Mouse (Mus musculus): ENCODE results near the gene Adgre5.

Adgre5 gene

GRCm38 (mm10) chr8:83722631-83723030 is 18.5 kb downstream of the Adgre5 start:
- no peak for DNase-seq (ENCODE audit: low spot score)

DNA sequence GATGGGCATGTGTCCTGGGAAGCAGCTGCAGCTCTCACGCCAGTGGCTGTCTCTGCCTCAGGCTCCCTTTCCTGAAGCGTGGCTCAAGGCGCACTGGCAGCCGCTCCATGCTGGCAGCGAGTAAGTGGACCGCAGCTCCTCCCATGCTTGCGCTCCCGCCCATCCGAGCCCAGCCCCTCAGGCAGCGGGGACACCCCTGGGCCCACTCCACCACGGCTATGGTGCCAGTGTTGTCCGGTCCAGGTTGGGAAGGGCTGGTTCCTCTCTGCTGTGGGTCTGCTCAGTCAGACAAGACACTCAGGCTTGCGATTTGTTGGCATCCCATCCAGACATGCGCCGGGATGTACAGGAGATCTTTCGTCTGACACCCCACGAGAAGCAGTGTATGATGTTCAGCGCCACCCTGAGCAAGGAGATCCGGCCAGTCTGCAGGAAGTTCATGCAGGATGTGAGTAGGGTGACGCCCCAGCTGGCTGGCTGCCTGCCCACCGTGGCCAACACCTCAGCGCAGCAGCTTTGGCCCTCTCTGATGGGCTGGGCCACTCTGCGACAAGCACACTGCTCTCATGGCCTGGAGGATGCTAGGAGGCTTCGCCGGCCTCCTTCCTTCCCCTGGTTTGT is 19.6 kb downstream of the Adgre5 start:
- DNase-seq (ENCODE audit: low spot score), result no peak

DNA sequence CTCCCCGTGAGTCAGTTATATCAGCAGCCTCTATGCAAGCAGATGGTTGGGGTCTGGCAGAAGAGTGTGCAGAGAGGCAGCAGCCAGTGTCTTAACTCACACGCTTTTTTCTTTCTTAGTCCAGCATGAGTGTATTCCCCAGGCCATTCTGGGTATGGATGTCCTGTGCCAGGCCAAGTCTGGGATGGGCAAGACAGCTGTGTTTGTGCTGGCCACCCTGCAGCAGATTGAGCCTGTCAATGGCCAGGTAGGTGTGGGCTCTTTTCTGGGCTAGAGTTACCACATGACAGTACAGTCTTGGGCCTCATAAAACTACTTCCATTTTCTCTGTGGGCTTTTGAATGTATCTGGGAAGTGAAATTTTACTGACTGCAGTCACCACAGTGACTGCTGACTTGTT is 21.4 kb downstream of the Adgre5 start:
- DNase-seq (ENCODE audit: low spot score), result no peak

DNA sequence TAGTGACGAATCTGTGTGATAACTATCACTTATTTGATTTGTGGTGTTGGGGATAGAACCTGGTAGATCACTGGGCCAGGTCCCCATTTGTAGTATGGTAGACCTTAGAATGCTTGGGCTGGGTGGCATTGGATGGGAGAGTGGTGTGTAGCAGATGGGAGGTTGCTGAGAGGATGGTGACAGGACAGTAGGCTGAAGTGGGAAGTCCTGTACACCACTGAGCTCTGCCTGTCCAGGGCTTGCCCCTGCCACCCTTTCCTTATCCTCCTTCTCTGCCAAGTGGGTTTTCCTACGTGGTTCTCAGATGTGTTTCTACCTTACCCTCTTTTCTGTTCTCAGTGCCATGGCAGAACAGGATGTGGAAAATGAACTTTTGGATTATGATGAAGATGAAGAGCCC is 22.1 kb downstream of the Adgre5 start:
- no peak for DNase-seq (ENCODE audit: low spot score)

- DNase-seq (ENCODE audit: low spot score), result no peak
Observed at GRCm38 (mm10) chr8:83716563-83716962, 24.6 kb downstream of the Adgre5 start.

GRCm38 (mm10) chr8:83715771-83716170 is 25.4 kb downstream of the Adgre5 start:
- no peak for DNase-seq (ENCODE audit: low spot score)

DNA sequence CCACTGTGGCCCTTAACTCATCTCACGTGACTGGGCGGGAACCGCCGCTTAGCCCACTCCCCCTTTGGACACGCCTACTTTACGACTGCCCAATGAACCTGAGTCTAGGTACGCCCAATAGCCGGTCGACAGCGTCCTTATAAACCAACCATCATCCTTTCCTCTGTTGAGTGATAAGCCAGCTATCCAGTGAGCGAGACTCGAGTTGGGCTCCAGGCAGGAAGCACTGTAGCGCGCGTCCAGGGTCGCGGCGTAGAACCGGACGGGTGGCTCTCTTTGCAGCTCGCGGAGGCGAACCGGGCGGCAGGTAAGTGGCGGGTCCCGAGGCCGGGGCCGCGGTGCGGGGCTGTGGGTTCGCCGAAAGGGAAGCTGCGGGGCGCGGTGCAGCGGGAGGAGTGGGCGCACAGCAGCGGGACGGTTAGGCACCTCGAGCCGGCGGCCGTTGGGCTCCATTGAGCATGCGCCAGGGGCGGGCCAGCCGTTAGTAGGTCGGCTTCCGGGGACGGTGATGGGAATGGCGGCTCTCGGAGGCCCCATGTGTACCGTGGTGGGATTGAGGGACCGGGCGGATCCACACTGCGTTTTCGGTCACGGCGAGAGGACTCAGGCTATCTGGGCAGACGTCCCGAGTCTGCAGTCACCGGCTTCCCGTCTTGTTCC is 26.0 kb downstream of the Adgre5 start, which contains the start of gene Ddx39:
Gene Ddx39 (plus strand): TSS at position 147 of the 660 bp plus-strand sequence.
- DNase-seq (ENCODE audit: low spot score), result peak; percentile 79

DNA sequence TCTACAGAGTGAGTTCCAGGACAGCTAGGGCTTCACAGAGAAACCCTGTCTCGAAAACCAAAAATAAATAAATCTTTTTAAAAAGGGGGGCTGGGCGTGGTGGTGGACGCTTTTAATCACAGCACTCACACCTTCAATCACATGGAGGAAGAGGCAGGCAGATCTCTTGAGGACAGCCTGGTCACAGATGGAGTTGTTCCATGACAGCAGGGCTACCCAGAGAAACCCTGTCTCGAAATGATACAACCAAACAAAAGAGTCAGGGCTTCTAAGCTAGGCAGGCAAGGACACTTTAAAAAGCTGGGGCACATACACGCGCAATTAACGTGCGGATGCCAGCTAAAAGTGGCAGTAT is 26.5 kb downstream of the Adgre5 start:
- DNase-seq (ENCODE audit: low spot score), result no peak

DNA sequence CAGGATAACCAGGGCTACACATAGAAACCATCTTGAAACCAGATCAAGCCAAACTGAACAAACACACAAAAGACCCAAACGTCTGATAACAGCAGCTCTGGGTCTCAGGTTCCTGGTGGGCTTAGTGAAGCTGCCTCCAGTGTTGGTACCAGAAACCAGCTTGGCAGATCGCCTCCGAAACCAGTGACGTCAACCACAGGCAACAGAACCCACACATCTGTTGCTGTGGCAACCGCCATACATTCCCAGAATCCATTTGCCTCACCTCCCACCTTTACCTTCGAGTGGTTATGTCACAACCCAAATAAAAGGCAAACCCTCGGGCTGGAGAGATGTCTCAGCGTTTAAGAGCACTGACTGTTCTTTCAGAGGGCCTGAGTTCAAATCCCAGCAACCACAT is 33.6 kb downstream of the Adgre5 start:
- DNase-seq (ENCODE audit: low spot score), result no peak

DNA sequence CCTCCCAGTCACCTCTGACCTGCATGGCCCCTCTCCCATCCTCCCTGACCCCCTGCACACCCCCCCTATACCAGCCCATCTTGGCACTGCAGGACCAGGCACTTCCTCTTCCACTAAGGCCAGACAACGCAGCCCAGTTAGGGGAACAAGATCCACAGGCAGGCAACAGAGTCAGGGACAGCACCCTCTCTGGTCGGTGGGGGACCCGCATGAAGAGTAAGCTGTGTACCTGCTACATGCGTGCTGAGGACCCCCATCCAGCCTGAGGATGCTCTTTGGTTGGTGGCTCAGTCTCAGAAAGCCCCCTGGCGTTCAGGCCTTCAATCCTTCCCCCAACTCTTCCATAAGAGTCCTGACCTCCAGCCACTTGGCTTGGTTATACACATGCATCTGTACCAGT is 34.7 kb downstream of the Adgre5 start:
- no peak for DNase-seq (ENCODE audit: low spot score)

DNA sequence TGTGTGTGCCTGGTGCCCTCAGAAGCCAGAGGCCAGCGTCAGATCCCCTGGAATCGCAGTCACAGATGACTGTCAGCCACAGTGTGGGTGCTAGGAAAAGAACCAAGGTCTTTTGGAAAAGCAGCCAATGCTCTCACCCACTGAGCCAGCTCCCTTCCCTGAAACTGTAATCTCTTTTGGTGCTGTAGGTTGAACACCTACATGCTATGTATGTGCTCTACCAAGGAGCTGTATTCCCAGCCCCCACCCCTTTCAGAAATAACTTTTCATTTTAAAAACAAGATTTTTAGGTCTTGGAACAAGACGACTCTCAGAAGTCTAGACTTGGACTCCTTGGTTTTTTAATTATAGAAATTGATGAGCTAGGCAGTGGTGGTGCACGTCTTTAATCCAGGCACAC is 37.7 kb downstream of the Adgre5 start:
- DNase-seq (ENCODE audit: low spot score), result no peak

GRCm38 (mm10) chr8:83700423-83701085 is 40.6 kb downstream of the Adgre5 start:
- no peak for DNase-seq (ENCODE audit: low spot score)

DNA sequence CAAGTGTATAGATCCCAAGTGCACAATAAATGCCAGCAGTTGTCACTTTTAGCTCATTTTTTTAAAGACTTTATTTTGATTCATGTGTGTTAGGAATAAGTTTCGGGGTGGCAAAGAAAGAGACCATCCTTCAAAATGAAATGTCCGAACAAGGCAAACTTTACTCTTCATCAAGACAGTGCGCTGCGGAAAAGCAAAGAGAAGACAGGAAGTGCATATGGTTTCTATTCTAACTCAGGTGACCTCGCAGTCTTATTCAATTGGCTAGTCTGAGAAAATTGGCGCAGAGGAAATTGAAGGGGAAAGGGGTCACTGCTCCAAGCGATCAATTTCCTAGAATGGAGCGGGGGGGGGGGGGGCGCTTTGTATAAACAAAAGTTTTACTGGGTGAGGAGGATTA is 41.6 kb downstream of the Adgre5 start:
- DNase-seq (ENCODE audit: low spot score), result no peak

DNA sequence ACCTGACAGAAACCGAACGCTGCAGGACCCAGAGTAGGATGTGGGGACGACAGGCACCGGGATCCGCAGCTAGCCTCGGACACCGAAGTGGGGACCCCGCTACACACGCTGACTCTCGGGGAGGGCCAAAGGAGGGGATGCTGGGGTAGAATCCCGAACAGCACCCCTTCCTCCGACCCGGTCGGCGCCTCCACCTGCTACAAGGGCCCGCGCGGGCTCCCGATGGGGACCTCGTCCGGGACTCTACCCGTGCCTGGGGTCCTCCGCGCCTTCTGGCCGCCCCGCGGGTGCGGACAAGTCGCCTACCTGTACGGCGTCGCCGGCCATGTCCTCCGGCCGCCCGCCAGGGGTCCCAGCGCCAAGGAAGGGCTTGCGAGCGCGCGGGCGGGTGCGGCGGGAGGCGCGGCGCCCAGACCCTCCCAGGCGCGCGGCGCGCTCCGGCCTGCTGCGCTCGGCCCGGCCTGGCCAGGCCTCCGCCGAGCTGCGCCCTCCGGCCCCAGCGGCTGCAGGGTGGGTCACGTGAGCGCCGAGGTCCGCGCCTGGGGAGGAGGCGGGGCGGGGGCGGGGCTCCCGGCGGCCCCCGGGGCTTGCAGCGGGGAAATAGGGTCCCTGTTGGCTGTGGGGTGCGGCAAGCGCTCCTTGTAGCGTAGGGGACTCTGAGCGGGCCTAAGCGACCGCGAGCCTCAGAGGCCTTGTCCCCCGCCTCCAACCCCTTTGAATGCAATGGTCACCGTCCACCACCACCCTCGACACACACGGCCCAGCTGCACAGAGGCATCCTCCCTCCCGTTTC is 42.3 kb downstream of the Adgre5 start, which contains the start of gene Pkn1:
Gene Pkn1 (minus strand): TSS at position 519 of the 793 bp plus-strand sequence.
- DNase-seq (ENCODE audit: low spot score), result peak; percentile 47

- no peak for DNase-seq (ENCODE audit: low spot score)
Observed at GRCm38 (mm10) chr8:83698291-83698660, 42.9 kb downstream of the Adgre5 start.

DNA sequence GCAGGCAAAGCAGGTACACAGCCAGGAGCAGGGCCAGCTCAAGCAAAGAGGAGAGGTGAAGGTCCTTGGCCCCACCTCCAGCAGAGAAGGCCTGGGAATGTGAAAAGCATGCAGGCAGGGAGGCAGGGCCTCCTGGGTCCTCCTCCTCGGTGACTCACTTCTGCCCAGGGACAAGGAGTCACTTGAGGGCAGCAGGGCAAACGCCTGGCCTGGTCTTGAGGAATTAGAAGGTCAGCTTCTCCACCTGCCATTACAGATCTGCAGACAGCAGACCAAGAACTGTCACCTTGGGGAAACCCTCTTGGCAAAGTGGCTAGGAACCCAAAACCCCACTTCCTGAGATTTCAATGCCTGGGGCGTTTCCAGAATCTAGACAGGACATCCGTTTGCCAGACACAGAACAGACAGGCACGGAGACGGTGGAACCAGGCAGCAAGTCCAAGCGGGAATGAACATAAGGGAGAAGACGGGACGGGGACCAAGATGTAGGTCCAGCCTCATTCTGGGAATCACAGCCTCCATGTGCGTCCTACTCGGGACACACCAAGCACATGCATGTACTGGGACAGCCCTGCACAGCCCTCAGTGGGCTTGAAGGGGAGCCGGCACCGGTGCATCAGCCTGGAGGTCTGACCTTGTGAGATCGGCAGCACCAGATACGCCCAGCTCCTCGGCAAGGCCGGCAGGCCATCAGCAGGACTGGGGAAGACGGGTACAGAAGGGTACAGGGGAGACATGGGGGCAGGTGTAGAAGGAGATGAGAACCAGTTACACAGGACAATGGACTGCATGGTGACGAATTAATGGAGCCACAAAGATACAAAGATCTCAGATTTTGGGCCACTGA is 43.5 kb downstream of the Adgre5 start:
- DNase-seq (ENCODE audit: low spot score), result no peak

GRCm38 (mm10) chr8:83695351-83696106 is 45.6 kb downstream of the Adgre5 start:
- no peak for DNase-seq (ENCODE audit: low spot score)

GRCm38 (mm10) chr8:83694369-83695160 is 46.6 kb downstream of the Adgre5 start:
- no peak for DNase-seq (ENCODE audit: low spot score)

DNA sequence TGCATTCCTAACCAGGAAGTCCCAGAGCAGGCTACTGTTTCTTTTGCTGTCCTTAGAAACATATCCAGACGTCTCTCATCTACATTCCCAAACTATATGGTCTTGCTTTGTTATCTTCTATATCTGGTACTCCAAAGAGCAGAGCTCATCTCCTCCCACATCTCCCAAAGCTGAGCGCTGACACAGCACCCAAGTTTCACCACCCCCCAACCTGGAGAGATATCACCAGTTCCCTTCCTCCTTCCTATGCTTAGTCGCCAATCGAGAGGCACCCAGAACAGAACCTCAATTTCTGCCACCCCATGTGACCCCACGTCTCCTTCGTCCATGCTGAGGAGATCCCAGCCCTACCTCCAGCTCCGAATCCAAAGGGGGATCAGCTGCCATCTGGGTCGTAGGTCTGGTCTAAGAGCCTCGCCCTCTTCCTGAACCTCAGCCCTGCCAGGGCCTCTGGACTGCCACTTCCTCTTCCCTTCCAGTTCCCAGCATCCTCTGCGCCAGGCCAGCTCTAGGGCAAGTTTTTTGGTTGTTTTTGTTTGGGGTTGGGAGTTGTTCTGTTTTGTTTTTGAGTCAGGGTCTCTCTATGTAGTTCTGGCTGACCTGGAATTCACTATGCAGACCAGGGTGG is 47.4 kb downstream of the Adgre5 start:
- no peak for DNase-seq (ENCODE audit: low spot score)

GRCm38 (mm10) chr8:83689264-83689663 is 51.9 kb downstream of the Adgre5 start:
- no peak for DNase-seq (ENCODE audit: low spot score)
